Mouse (Mus musculus) intestine, postnatal 0 days (tissue): ENCODE measurements at regions not wholly inside any gene's neighbourhood (a gene's known extent, or its start where the extent isn't known, plus 50 kb on each side); places are given as distances from the start of the nearest gene placed in this dataset.

Experiments
- ATAC-seq: fragments of 200-750 bp; cut with Nextera tagmentation; 2 replicates; pipeline ENCODE4 v1.8.0; 2017; ENCODE audit warnings: mild to moderate bottlenecking, moderate TSS enrichment, moderate library complexity
- H3K27ac ChIP-seq: fragments of 300-500 bp; sonication (generic); 2 replicates; pipeline ENCODE4 v1.5.1; 2014; ENCODE audit warnings: mild to moderate bottlenecking, low read depth, low read length, moderate library complexity
- H3K27me3 ChIP-seq: fragments of 300-500 bp; sonication (generic); replicated peaks from 2 replicates; pipeline ENCODE4 v1.6.1; 2014; ENCODE audit warnings: low read length, mixed read lengths; ENCODE audit not compliant: control insufficient read depth, insufficient read depth
- H3K36me3 ChIP-seq: fragments of 300-500 bp; sonication (generic); 2 replicates; pipeline ENCODE4 v1.6.1; 2014; ENCODE audit warnings: mild to moderate bottlenecking, moderate library complexity; ENCODE audit not compliant: control insufficient read depth, insufficient read depth
- H3K4me1 ChIP-seq: fragments of 300-500 bp; sonication (generic); replicated peaks from 2 replicates; pipeline ENCODE4 v1.6.1; 2014; ENCODE audit warnings: antibody characterized with exemption, low read length, mixed read lengths; ENCODE audit not compliant: control insufficient read depth, insufficient read depth
- H3K4me2 ChIP-seq: fragments of 300-500 bp; sonication (generic); replicated peaks from 2 replicates; pipeline ENCODE4 v1.6.1; 2014; ENCODE audit warnings: low read depth, mild to moderate bottlenecking, moderate library complexity
- H3K4me3 ChIP-seq: fragments of 300-500 bp; sonication (generic); 2 replicates; pipeline ENCODE4 v1.5.1; 2014; ENCODE audit warnings: low read depth, low read length
- H3K9ac ChIP-seq: fragments of 300-500 bp; sonication (generic); 2 replicates; pipeline ENCODE4 v1.6.1; 2014; ENCODE audit warnings: mild to moderate bottlenecking, low read depth, low read length
- H3K9me3 ChIP-seq: fragments of 300-500 bp; sonication (generic); 2 replicates; pipeline ENCODE4 v1.6.1; 2016; ENCODE audit warnings: mixed run types; ENCODE audit not compliant: control insufficient read depth
- CTCF ChIP-seq: sonication (generic); IDR thresholded peaks from 2 replicates; pipeline ENCODE4 v1.5.1; 2016; ENCODE audit warnings: low read depth, mild to moderate bottlenecking, control low read depth, antibody characterized with exemption, moderate library complexity
- WGBS: fragments of 180-500 bp; shearing (Covaris S2); extraction: QIAGEN DNeasy Blood & Tissue Kit; methylation state at CpG from one replicate; pipeline ENCODE4 v1.1.7; 2014; 5-methylcytosine and 5-hydroxymethylcytosine counted together

DNA sequence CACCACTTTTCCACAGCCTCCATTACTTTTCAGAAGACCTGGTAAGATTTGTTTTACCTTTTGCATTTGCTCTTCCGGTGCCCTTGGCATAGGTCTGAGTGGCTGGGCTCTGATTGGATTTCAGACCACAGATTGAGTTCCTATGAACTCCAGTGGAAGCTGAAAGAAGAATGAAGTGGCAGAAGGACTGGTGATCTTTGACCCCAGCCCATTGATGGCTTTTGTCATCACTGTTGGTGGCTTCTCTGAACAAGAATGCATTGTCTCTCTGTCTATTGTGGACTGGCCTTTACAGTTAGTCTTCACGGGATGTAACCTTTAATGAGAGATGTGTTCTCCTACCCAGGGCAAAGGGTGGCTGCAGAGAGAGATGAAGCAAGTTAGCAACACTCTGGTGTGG lies 256.9 kb upstream of the Mpped2 start:
- no peak for TF ChIP-seq CTCF
- H3K4me3 ChIP-seq: no peak overlapping the region
- no peaks in the 10 kb centered on the region for H3K36me3 ChIP-seq
- ATAC-seq: no peak
- no peaks in the 10 kb centered on the region for H3K9me3 ChIP-seq
- H3K9ac ChIP-seq: no peak overlapping the region
- no peak overlapping the region for H3K4me2 ChIP-seq
- no peak overlapping the region for H3K27ac ChIP-seq
- no peaks in the 10 kb centered on the region for H3K4me1 ChIP-seq
- H3K27me3 ChIP-seq: no peaks in the 10 kb centered on the region
- 79% methylated on average over 2 of the region's 2 CpGs for WGBS

DNA sequence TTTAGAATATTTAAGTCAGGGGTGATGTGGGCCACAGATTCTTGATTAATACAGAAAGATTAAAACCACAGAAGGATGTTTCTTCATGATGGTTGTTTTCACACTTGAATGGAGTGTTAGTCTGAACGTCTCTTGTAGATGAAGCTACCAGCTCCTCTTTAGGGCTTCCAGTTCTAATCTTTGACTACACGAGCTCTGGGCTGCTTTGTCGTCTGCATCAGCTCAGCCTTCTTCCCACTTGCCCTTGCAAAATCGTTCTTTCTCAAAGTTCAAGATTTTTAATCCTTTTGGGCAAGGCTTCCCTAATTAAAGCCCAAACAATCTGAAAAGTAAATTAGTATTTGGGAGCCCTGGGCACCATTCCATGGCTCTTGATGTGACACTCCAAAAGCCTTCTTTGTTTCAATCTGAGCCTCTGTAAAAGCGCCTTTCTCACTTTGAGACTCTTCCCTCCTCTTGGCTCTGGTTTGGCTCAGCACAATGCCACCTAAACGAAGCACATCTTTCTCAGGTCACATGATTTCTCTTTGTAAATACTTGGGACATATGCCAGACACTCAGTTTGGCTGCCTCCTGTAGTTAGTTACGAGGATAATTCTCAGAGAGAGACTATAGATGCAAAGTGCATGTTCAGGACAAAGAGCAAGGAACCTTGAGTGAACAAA lies 238.6 kb upstream of the Mpped2 start:
- Histone ChIP-seq H3K9me3 (no peaks in the 10 kb centered on the region), H3K27ac (no peak overlapping the region), H3K9ac (no peak overlapping the region), H3K4me1 (no peaks in the 10 kb centered on the region), H3K4me2 (no peak overlapping the region), H3K36me3 (no peaks in the 10 kb centered on the region), H3K27me3 (no peaks in the 10 kb centered on the region), H3K4me3 (no peak overlapping the region)
- no peak for TF ChIP-seq CTCF
- no peak for ATAC-seq
- 63% methylated on average over 7 of the region's 7 CpGs for WGBS

DNA sequence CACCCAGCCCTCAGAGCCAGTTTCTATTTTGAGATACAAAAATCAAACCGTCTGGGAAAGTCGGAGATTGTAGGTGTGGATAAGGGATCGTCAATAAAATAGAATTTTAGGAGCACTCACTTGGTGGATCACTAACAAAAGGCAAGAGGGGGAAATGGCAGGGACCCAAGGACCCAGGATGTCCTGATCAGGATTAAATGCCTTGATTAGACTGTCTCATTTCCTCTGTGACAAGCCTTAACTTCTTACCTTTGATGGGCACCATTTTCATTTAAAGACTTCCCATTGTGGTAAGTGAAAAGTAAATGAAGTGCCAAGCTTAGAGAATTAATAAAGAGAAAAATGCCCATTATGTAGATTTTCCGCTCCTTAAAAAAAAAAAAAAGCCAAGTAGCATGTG lies 238.0 kb upstream of the Mpped2 start:
- Histone ChIP-seq H3K27me3 (no peaks in the 10 kb centered on the region), H3K36me3 (no peaks in the 10 kb centered on the region), H3K9ac (no peak overlapping the region), H3K4me2 (no peak overlapping the region), H3K9me3 (no peaks in the 10 kb centered on the region), H3K27ac (no peak overlapping the region), H3K4me3 (no peak overlapping the region), H3K4me1 (no peaks in the 10 kb centered on the region)
- 80% methylated on average over 4 of the region's 4 CpGs for WGBS
- no peak for TF ChIP-seq CTCF
- no peak for ATAC-seq

DNA sequence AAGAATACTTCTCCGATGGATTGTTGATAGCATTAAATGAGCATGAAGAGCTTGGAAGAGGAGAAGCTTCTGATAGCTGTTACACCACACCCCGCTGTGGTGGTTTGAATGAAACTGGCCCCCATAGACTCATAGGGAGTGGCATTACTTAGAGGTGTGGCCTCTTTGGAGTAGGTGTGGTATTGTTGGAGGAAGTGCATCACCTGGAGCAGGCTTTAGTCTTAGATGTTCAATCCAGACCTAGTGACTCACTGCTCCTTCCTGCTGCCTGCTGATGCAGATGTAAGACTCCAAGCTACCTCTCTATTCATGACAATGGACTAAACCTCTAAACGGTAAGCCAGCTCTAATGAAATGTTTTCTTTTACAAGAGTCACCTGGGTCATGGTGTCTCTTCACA lies 237.1 kb upstream of the Mpped2 start:
- Histone ChIP-seq H3K4me2 (no peak overlapping the region), H3K36me3 (no peaks in the 10 kb centered on the region), H3K9ac (no peak overlapping the region), H3K9me3 (no peaks in the 10 kb centered on the region), H3K27me3 (no peaks in the 10 kb centered on the region), H3K27ac (no peak overlapping the region), H3K4me1 (no peaks in the 10 kb centered on the region), H3K4me3 (no peak overlapping the region)
- TF ChIP-seq CTCF: no peak
- WGBS: 80% methylated on average over 3 of the region's 3 CpGs
- ATAC-seq: no peak

DNA sequence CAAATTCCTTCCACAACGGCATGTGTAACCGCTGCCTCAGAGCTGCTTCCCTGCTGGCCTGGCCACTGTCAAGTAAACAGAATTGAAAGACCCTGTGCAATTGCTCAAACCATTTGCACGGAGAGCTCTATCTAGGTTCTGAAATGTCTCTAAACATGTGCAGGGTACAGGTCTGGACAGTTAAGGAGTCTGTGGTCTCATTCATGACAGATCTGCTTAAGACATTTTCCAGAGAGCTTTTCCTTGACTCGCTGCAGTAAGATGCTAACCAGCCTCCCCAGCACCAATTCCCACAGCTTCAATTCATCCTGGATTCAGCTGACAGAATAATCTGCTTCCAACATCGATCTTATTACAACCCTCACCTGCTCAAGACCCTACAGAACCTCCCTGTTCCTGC lies 235.1 kb upstream of the Mpped2 start:
- Histone ChIP-seq H3K27ac (no peak overlapping the region), H3K4me2 (no peak overlapping the region), H3K9ac (no peak overlapping the region), H3K4me3 (no peak overlapping the region), H3K4me1 (no peaks in the 10 kb centered on the region), H3K36me3 (no peaks in the 10 kb centered on the region), H3K27me3 (no peaks in the 10 kb centered on the region), H3K9me3 (no peaks in the 10 kb centered on the region)
- ATAC-seq: no peak
- no peak for TF ChIP-seq CTCF
- WGBS: 50% methylated on average over 5 of the region's 5 CpGs

DNA sequence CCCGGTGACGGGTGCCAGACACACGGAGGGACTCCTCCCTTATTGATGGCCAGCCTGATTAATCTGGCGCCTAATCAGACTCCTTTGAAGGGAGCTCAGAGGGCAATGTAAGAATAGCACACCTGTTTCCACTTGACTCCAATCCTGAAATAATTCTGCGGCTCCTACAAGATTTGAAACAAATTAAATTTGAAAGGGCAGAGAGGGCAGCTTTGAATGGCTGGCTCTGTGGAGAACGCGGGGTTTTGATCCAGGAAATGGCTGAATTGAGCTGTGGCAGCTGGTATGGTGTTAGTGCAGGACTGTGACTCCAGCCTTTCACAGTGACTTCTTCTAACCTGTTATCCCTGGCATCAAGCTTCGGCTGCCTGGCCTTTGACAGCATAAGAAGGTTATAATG lies 232.0 kb upstream of the Mpped2 start:
- Histone ChIP-seq H3K27ac (no peak overlapping the region), H3K4me1 (no peaks in the 10 kb centered on the region), H3K9ac (no peak overlapping the region), H3K4me2 (no peak overlapping the region), H3K4me3 (no peak overlapping the region), H3K27me3 (no peaks in the 10 kb centered on the region), H3K9me3 (no peaks in the 10 kb centered on the region), H3K36me3 (no peaks in the 10 kb centered on the region)
- 65% methylated on average over 8 of the region's 8 CpGs for WGBS
- ATAC-seq: no peak
- no peak for TF ChIP-seq CTCF

DNA sequence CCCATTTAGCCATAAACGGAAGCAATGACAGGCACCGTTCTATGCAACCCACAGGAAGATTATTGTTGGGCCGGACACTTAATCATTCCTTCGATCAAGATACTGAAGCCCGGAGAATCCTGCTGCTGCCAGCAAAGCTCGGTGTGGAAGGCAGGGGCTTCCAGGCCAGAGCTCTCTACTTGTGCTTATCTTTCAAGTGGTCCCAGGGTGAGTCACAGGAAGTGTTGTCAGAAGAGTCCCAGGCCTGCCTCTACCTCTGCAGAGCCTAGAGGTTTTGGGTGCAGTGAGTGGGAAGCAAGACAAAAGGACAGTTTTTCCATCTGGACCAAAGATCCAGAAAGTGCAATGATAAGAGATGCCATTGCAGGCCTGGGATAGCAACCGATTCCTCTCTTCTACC lies 231.6 kb upstream of the Mpped2 start:
- Histone ChIP-seq H3K9me3 (no peaks in the 10 kb centered on the region), H3K4me1 (no peaks in the 10 kb centered on the region), H3K27ac (no peak overlapping the region), H3K4me3 (no peak overlapping the region), H3K9ac (no peak overlapping the region), H3K27me3 (no peaks in the 10 kb centered on the region), H3K4me2 (no peak overlapping the region), H3K36me3 (no peaks in the 10 kb centered on the region)
- ATAC-seq: no peak
- no peak for TF ChIP-seq CTCF
- 55% methylated on average over 7 of the region's 7 CpGs for WGBS
